Mouse (Mus musculus) right cerebral cortex, postnatal 10 days (tissue): ENCODE measurements at regions not wholly inside any gene's neighbourhood (a gene's known extent, or its start where the extent isn't known, plus 50 kb on each side); places are given as distances from the start of the nearest gene placed in this dataset.

Experiments
- DNase-seq, 2 experiments: peaks; one replicate each; pipeline ENCODE4 v3.0.0; 2021; ENCODE audit warnings: low spot score in 2 of 2

DNA sequence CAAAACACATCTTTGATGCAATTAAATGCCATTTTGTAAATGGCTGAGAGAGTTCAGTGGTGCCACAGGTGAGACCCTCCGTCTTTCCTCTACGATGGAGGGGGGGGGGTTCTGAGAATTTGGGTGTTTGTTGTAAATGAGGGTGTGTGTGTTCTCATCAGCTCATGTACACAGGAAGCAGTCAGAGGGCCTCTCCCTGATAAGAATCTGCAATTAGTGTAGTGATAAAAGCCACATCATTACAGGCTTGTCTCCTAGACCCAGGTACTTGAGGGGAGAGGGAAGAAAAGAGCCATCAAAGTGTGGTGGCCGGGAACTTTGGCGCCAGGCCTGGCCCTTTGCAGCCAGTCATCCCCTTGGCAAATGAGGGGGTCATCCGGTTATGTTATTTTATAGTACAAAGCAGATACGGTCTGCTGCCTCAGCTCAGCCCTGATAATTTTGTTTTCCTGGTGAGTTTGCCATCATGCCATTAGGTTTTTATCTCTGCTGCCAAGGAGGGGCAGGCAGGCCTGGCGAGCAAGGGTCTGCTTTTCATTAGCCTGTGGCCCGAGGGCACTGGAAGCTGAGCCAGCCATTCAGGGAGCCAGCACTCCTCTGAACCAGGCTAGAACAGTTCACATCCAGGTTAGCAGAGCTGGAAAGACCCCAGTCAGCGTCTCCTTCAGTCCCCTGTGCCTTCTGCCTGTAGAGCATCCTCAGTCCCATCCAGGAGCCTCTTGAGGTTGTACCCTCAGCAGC, 59.7 kb downstream of the H2al1j start:
- DNase-seq: no peak

DNA sequence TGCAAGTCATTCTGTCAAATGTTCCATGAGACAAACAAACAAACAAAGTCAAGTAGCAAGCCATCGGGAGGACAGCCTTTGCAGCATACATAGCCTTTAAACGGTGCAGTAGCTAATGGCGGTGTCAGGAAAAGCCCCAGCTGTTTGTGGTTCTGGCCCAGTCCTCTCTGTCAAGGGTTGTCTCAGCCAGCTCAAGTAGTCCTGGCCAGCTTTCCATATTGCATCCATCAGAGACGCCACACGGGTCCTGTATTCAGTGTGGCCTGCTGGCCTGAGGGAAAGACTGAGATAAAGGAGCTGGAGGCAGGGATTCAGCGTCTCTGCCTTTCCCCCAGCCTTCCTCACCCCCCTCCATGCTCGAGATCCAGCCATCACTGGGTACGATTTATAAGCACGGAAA, 61.2 kb downstream of the H2al1j start:
- no peak for DNase-seq

DNA sequence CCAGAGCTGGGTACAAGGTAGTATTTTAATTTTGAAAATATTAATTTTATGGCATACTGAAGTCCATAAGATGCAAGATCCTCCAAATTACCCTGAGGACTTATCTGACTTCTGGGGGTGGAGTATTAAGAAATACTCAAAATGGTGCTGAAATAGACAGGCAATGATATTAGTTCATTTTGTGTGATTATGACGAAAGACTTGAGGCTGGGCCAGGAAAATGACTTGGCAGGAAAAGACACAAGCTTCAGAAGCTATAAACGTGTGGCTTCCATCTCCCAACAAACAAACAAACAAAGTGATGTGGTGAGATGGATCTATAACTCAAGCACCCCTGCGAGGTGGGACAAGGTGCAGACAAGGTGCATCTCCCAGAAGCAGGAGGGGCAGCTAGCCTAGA, 72.8 kb downstream of the H2al1j start:
- no peak for DNase-seq

DNA sequence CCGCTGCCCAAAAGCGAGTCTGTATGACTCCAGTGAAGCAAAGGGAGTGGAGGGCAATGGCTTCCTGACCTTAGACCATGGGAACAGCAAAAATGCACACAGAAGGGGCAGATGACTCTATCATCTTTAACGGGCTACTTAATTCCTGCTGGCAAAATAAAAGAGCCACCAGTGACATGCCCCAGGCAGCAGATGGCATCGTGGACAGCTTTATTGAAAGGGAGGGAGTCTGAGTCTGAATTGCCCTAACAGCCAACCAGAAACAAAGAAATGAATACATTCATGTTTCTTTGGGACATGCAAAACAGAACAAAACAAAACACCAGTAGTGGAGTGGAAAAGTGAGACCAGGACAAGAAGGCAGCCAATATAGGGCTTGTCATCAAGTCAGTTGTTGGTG, 76.7 kb downstream of the H2al1j start:
- DNase-seq: no peak

DNA sequence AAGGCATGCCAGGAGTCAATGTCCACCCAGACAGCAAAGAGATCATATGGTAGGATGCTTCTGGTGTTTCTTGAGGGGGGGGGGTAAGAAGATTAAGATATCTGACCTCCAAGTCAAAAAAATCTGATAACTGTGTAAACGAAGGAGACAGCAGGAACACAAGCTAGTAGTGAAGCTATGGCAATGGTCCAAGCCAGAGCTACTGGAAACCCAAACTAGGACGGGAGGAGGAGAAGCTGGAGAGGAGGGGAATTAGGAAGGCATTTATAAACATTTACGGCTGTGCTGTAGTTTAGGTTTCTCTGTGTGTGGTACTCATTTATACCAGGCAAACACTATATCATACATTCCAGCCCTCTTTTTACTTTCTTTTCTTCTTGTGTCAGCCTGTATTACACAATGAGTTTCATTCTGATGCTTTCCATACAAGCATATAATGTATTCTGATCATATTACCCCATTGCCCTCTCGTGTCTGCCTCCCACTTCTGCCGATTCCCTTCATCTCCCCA, 84.7 kb downstream of the H2al1j start:
- no peak for DNase-seq

- no peak for DNase-seq
Measured at GRCm38 (mm10) chrX:11415662-11416061, 88.0 kb downstream of the H2al1j start.

- no peak for DNase-seq
Measured at GRCm38 (mm10) chrX:11416510-11416909, 88.9 kb downstream of the H2al1j start.

DNA sequence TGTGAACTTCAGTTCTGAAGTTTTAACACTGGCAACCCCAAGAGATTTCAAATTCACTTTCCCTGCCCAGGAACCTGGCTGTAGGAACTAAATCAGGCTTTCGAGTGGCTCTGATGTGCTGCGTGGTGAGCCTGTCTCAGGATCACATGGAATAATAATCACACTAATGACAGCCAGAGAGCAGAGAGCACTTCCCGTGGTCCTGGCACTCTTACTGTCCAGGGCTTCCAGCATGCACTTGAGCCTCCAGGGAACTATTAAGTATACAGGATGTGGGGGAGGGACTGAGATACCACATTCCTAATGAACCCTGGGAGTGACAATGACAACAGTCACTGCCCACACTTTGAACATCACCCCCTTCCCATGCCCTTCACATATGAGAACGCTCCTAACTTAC, 90.2 kb downstream of the H2al1j start:
- no peak for DNase-seq

DNA sequence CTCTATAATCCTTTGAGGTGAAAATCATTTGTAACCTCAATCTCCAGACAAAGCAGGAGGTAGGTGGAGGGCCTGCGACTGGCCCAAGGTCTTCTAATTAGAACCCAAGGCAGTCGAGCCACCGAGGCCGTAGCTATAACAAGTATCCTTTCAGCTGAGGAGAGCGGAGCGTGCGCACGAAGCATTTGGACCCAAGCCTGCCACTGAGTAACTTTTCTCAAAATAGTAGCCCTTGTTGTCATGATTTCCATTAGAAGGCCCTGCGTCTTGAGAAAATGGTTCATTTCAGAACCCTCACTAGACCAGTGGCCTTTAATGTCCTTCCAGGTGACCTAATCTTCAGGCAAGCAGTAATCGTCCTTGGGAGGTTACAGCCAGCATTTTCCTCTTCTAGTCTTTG, 90.6 kb downstream of the H2al1j start:
- DNase-seq: no peak

DNA sequence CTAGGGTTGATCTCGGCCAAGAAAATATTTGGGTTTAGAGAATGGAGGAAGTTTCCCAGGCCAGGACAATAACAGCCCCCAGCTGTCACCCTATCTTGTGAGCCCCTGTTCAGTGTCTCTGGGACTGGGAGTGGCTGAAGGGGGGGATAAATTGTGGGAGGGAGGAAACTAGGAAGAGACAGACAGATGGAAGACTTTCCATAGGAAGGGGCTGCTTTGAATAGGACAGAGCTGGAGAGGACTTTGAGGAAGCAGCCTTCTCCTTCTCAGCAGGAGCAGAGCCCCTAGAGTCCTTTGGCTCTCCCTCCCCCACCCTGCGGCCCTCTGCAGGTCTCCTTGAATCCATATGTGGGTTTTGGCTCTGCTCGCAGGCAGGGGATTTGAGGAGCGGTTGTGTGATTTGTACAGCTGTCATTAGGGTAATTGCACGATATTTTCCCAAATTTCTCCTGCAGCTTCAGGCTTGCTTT, 91.6 kb downstream of the H2al1j start:
- no peak for DNase-seq

DNA sequence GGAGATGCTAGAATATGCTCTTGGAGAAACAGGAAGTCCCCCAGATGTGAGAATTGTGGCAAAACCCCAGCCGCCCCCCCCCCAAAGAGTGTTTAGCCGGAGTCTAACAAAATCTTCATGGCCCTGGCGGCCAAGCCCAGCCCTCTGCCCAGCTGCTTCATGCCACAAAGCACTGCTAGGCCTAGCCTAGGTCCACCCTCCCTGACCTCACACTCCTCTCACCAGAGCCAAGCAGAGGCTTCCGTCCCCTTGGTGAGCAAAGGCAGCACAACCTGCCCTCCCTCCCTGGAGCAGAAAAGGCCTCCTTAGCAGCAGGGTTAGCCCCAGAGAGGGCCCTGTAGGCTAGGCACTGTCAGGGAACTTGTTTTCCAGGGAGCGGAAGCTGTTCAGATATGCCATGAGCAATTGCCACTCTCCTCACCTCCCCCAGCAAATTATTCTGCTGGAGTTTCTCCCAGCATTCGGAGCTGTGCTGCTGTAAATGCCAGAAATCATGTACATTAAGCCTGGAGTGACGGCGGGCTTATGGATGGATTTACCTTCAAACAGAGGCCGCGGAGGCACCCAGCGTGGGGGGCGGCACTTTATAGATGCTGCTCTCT, 104.9 kb downstream of the H2al1j start:
- no peak for DNase-seq

- no peak for DNase-seq
Measured at GRCm38 (mm10) chrX:11435338-11435737, 107.7 kb downstream of the H2al1j start.

- DNase-seq: peak; percentile 55 to 57
Measured at GRCm38 (mm10) chrX:11437151-11437944, 109.7 kb downstream of the H2al1j start.

GRCm38 (mm10) chrX:11443543-11443942, 115.9 kb downstream of the H2al1j start:
- no peak for DNase-seq

- no peak for DNase-seq
Measured at GRCm38 (mm10) chrX:11444261-11444725, 116.7 kb downstream of the H2al1j start.

GRCm38 (mm10) chrX:11448711-11449110, 121.1 kb downstream of the H2al1j start:
- peak in 1 of 2 experiments; percentile 48 for DNase-seq

DNA sequence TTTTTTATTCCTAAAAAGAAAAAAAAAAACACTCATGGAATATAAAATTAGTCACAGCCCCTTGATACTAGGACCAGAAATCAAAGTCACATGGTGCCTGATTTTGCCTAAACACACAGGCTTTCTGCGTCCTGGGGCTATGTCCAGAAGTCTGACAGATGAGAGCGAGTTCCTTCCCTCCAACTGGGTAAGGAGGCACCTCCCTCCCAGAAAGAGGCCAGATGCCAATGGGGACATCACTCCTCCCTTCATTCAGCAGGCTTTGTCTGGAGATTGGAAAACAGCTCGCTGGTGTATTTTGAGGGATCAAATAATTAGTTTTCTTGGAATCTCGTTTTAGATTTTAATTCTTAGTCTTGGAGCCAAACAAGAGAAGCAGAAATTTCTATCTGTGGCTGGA, 130.9 kb downstream of the H2al1j start:
- DNase-seq: no peak

- DNase-seq: no peak
Measured at GRCm38 (mm10) chrX:11463955-11464511, 136.4 kb downstream of the H2al1j start.

- peak in 1 of 2 experiments; percentile 22 for DNase-seq
Measured at GRCm38 (mm10) chrX:11466191-11466590, 138.6 kb downstream of the H2al1j start.

DNA sequence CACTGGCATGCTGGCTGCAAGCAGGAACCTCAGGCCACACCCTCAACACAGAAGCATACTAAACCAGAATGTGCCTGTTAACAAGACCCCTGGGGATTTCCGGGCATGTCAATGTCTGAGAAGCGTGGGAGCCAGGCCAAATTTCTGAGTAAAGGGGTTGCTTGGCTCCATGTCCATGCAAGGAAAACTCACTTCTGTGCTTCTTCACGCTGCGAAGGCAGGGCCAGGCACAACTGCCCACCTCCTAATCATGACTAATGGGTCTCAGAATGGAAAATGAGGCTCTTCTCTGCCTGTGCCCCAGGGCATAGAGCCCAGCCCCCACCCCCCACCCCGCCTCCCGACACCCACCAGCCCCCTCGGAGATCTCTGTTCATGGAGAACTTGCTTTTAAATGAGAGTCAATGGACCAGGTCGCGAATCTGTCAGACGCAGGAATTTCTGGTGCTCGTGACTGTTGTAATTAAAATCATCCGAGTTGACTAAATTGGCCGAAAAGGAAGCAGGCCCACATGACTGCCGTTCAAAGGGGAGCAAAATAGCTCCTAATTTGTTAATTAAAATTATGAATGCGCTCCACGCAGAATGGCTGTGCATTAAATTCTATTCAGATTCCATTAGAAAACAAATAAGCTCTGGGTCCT, 152.2 kb downstream of the H2al1j start:
- DNase-seq: no peak

DNA sequence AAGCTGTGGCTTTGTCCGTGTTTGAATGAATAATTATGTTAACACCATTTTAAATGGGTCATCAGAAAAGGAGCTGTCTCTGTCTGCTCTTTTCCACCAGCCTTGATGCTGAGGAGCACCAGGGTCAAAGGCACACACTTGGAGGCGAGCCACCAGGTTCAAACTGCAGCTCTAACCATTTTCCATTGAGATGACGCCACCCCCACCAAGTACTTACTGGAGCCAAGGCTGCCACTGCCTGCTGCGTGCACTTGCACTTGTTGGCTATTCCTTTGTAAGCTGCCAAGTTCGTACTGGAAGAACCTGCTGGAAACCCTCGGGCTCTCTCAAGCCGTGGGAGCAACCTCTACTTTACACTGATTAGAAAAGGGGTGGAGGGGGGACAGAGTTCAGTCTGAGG, 154.5 kb downstream of the H2al1j start:
- peak; percentile 39 to 47 for DNase-seq
